Mouse (Mus musculus): ENCODE measurements around the gene Emx2. TPM values are rescaled to one million over a fixed set of nuclear protein-coding genes. Genes with fewer than 3 reads are reported as not detected.

The Emx2 gene
- total RNA-seq, 2 experiments from 2014 or later: not detected

GRCm38 (mm10) chr19:59508896-59509295 is 50.7 kb downstream of the Emx2 start:
- no peak for DNase-seq (ENCODE audit: low spot score)
- intact Hi-C loops (cut with DNase I): no loop called here

- DNase-seq (ENCODE audit: low spot score): no peak
- intact Hi-C loops (cut with DNase I): no loop called here
Measured at GRCm38 (mm10) chr19:59513181-59513580, 55.0 kb downstream of the Emx2 start.

Other genes starting within 250 kb of the Emx2 start
- gene Kcnk18, start 239.2 kb upstream of the Emx2 start, total RNA-seq (2021): not detected
- gene Slc18a2, start 197.5 kb upstream of the Emx2 start, total RNA-seq (2021): under 1 TPM; 0.68 to 0.70 TPM
- gene Rps12-ps3, start 136.1 kb upstream of the Emx2 start, total RNA-seq (2021): 100 to 1,000 TPM; 247 to 305 TPM
- gene Pdzd8, start 112.6 kb upstream of the Emx2 start, total RNA-seq (2021): 10 to 100 TPM; 23.0 to 25.1 TPM

All from heart, postnatal 25 days (tissue).